In the genomic region with DNA sequence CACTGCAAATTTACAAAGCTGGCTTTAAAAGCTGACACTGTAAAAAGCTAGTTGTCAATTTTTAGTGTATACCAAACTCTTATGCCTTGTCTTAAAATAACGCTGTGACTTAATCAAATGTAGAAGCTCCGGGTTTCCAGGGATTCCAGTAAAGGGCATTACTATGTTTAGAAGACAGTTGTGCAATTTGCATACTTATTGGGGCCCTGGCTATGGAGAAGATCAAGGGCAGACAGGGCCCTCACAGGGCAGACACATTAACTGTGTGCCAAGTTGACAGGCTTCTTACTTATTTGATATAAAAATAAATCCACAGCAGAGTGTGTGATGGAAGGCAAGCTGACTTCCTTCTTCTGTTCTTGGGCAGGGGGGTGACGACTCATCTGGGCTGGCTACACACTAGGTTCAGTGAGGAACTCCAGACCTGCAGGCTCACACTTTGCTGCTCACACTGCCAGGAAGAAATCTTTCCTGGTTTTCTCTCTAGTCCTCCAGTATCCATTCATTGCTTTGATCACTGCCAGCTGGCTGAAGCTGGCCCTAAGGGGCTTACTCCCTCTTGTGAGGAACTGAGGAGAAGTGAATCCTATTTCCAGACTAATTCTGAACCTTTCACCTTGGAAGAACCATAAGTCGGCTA, we compare ENCODE assay signal across 10 mouse cellular contexts.
DNase-seq lines count a peak whose midpoint lies in the region; ATAC-seq and TF ChIP-seq lines count a peak whose summit lies in the region.
"Had no signal": no experiment of that assay in that cellular context is flagged by ENCODE, and none has a peak within 500 bp of the region (broad histone marks: within the 10 kb centered on the region; RNA-seq: fewer than 3 reads in every experiment).

No protein-coding gene starts in this region.

- no peak for TF ChIP-seq CTCF in left cerebral cortex, adult 2 months (IDR thresholded peaks at IDR 0.05)
- no peak for TF ChIP-seq CTCF in brain, embryonic 14.5 days (IDR thresholded peaks at IDR 0.05; ENCODE audit: borderline replicate concordance, extremely low read depth, insufficient read depth, insufficient read length)

- no peak for ATAC-seq in forebrain, embryonic 11.5 days (replicated peaks; ENCODE audit: low FRiP score)
- no peak for ATAC-seq in forebrain, embryonic 13.5 days
- ATAC-seq: liver, embryonic 12.5 days had no signal

- 55% methylated on average over 4 of the region's 4 CpGs for WGBS in forebrain, embryonic 11.5 days
- WGBS in forebrain, embryonic 13.5 days = 44% methylated on average over 4 of the region's 4 CpGs

- intact Hi-C loops in left cerebral cortex, adult 2 months (cut with DNase I) = loop anchor here (10.0 kb wide), 4 partner anchors 247 to 1333 kb away; no protein-coding TSS in a partner anchor
- intact Hi-C loops in left cerebral cortex, postnatal 4 days (cut with DNase I) = loop anchor here (10.0 kb wide), 1 partner anchor 173 kb away; no protein-coding TSS in a partner anchor

- 0 out of 2 replicates have a peak, but pooled peaks cover 3% of the 10 kb centered on the region for H3K4me1 ChIP-seq in forebrain, embryonic 11.5 days (replicated peaks; ENCODE audit: control insufficient read depth, insufficient read depth, low read length)
- peaks cover 25% of the 10 kb centered on the region for H3K4me1 ChIP-seq in forebrain, embryonic 13.5 days
- H3K4me1 ChIP-seq: liver, embryonic 12.5 days had no signal

- no peaks in the 10 kb centered on the region for H3K36me3 ChIP-seq in forebrain, embryonic 11.5 days (ENCODE audit: control insufficient read depth, insufficient read depth, low read length)
- H3K36me3 ChIP-seq in forebrain, embryonic 13.5 days (ENCODE audit: poor library complexity, severe bottlenecking) = no peaks in the 10 kb centered on the region
- no peaks in the 10 kb centered on the region for H3K36me3 ChIP-seq in myocyte (ENCODE audit: control insufficient read depth, insufficient read depth)
- H3K36me3 ChIP-seq: liver, embryonic 12.5 days had no signal

- peak overlapping the region; percentile 18; the same call in 1 of the 2 replicates for H3K27ac ChIP-seq in forebrain, embryonic 11.5 days (ENCODE audit: low read depth, low read length)
- H3K27ac ChIP-seq in forebrain, embryonic 13.5 days = no peak overlapping the region
- peak overlapping the region; percentile 38; the same call in 1 of the 2 replicates for H3K27ac ChIP-seq in left cerebral cortex, adult 2 months
- H3K27ac ChIP-seq: liver, embryonic 12.5 days had no signal

- no peak overlapping the region for H3K4me2 ChIP-seq in forebrain, embryonic 11.5 days (ENCODE audit: low read depth, low read length, severe bottlenecking)
- H3K4me2 ChIP-seq in forebrain, embryonic 13.5 days = no peak overlapping the region
- H3K4me2 ChIP-seq in myocyte (ENCODE audit: low read depth) = no peak overlapping the region
- H3K4me2 ChIP-seq: liver, embryonic 12.5 days had no signal

- TF ChIP-seq POLR2A in brain, embryonic 14.5 days (IDR thresholded peaks at IDR 0.05; ENCODE audit: borderline replicate concordance, extremely low read depth, insufficient read depth, insufficient read length, poor library complexity, severe bottlenecking) = no peak
- TF ChIP-seq POLR2A in myocyte (IDR thresholded peaks at IDR 0.05; ENCODE audit: insufficient read length, low read depth) = no peak

- no peak overlapping the region for H3K4me3 ChIP-seq in forebrain, embryonic 11.5 days (ENCODE audit: low read depth, low read length)
- H3K4me3 ChIP-seq in forebrain, embryonic 13.5 days = no peak overlapping the region
- H3K4me3 ChIP-seq in left cerebral cortex, adult 2 months = no peak overlapping the region
- H3K4me3 ChIP-seq in myocyte = no peak overlapping the region
- H3K4me3 ChIP-seq: liver, embryonic 12.5 days had no signal

- no peak overlapping the region for H3ac ChIP-seq in myocyte (ENCODE audit: control insufficient read depth, insufficient read length)

- peak; percentile 47 for DNase-seq in forebrain, embryonic 11.5 days (ENCODE audit: low spot score)
- no peak for DNase-seq in left cerebral cortex, adult 2 months (ENCODE audit: extremely low spot score in 1 of 2, low spot score in 2 of 2)
- DNase-seq in left cerebral cortex, postnatal 4 days = no peak
- peak; percentile 52 for DNase-seq in brain, embryonic 14.5 days (ENCODE audit: low read depth)
- no peak for DNase-seq in spleen, postnatal 4 days (ENCODE audit: low spot score in 2 of 2)
- no peak for DNase-seq in frontal cortex, postnatal 36 days (ENCODE audit: low spot score in 2 of 2)
- DNase-seq: B cell, adult 2 months had no signal

- no peak overlapping the region for H3K9ac ChIP-seq in forebrain, embryonic 11.5 days (ENCODE audit: low read length)
- H3K9ac ChIP-seq in forebrain, embryonic 13.5 days = no peak overlapping the region
- H3K9ac ChIP-seq: liver, embryonic 12.5 days had no signal

- H3K27me3 ChIP-seq in forebrain, embryonic 11.5 days (ENCODE audit: control insufficient read depth, insufficient read depth, low read length) = no peaks in the 10 kb centered on the region
- no peaks in the 10 kb centered on the region for H3K27me3 ChIP-seq in forebrain, embryonic 13.5 days
- H3K27me3 ChIP-seq in myocyte (ENCODE audit: control insufficient read depth, insufficient read depth, insufficient read length) = no peaks in the 10 kb centered on the region
- H3K27me3 ChIP-seq: liver, embryonic 12.5 days had no signal

- no peaks in the 10 kb centered on the region for H3K9me3 ChIP-seq in forebrain, embryonic 11.5 days (ENCODE audit: control insufficient read depth, low read length)
- H3K9me3 ChIP-seq in forebrain, embryonic 13.5 days (replicated peaks) = no peaks in the 10 kb centered on the region
- H3K9me3 ChIP-seq: liver, embryonic 12.5 days had no signal

- no peaks in the 10 kb centered on the region for H3K79me2 ChIP-seq in myocyte (ENCODE audit: control insufficient read depth, insufficient read depth)

TF ChIP-seq in myocyte, 11 proteins besides CTCF, POLR2A, EP300 and RAD21:
- no peak for TF ChIP-seq USF1 (IDR thresholded peaks at IDR 0.05; ENCODE audit: low read depth)
- peak; percentile 55; the same call in 1 of the 2 replicates for TF ChIP-seq CEBPB (IDR thresholded peaks at IDR 0.05; ENCODE audit: insufficient read depth, poor library complexity, severe bottlenecking)
- no peak for TF ChIP-seq MYOD1 (IDR thresholded peaks at IDR 0.05; ENCODE audit: control insufficient read depth in 1 of 3, insufficient read length in 2 of 3, low read depth in 2 of 3)

Comparison
In these comparisons a context has a peak if more than half of its experiments do, and no peak if none do; other contexts are left out.
1. DNase-seq: peak in forebrain, embryonic 11.5 days (single experiment) and brain, embryonic 14.5 days (single experiment); none in left cerebral cortex, adult 2 months (0 of 2), left cerebral cortex, postnatal 4 days (single experiment), spleen, postnatal 4 days (0 of 2) and frontal cortex, postnatal 36 days (0 of 2).